12 mouse cellular contexts compared by ENCODE assay signal in the genomic region with DNA sequence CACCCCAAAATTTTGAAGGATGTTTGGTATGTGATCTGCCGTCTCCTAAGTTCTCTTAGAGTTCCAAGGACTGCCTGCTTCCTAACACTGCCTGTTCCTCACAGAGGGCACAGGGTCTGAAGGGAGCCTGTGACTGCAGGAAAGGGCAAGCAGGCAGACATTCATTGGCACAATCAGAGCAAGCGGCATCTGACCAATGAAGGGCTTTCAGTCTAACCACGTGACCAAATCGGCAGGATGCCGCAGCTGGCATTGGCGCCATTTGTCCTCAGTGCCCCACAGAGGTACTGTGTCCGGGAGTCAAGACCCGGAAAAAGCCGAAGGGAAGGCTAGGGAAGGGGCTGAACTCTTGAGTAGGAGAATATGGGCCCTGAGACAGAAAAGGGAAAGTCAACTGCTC. TPM values are rescaled to one million over a fixed set of nuclear protein-coding genes. Genes with fewer than 3 reads are reported as not detected.
A peak's percentile ranks its signal among the peaks of the same experiment; 100 is the strongest.
DNase-seq lines count a peak whose midpoint lies in the region; ATAC-seq and TF ChIP-seq lines count a peak whose summit lies in the region.
"Had no signal": no experiment of that assay in that cellular context is flagged by ENCODE, and none has a peak within 500 bp of the region (broad histone marks: within the 10 kb centered on the region; RNA-seq: fewer than 3 reads in every experiment).

No protein-coding gene starts in this region.

- no peaks in the 10 kb centered on the region for H3K27me3 ChIP-seq in heart, embryonic 12.5 days (replicated peaks)
- H3K27me3 ChIP-seq in stomach, embryonic 14.5 days (ENCODE audit: control insufficient read depth, insufficient read depth, low read length), result no peaks in the 10 kb centered on the region
- H3K27me3 ChIP-seq in stomach, postnatal 0 days (ENCODE audit: control insufficient read depth, insufficient read depth, low read length), result no peaks in the 10 kb centered on the region
- H3K27me3 ChIP-seq in hindbrain, embryonic 14.5 days (ENCODE audit: control insufficient read depth, insufficient read depth, low read length), result no peaks in the 10 kb centered on the region
- no peaks in the 10 kb centered on the region for H3K27me3 ChIP-seq in neural tube, embryonic 15.5 days (replicated peaks)

- no peak for TF ChIP-seq EP300 in stomach, postnatal 0 days (optimal IDR thresholded peaks at IDR 0.05)

- no peaks in the 10 kb centered on the region for H3K36me3 ChIP-seq in heart, embryonic 12.5 days
- no peaks in the 10 kb centered on the region for H3K36me3 ChIP-seq in stomach, embryonic 14.5 days (ENCODE audit: control insufficient read depth, insufficient read depth, low read length)
- H3K36me3 ChIP-seq in stomach, postnatal 0 days (ENCODE audit: control insufficient read depth, insufficient read depth, low read length), result no peaks in the 10 kb centered on the region
- no peaks in the 10 kb centered on the region for H3K36me3 ChIP-seq in hindbrain, embryonic 14.5 days (replicated peaks; ENCODE audit: control insufficient read depth, insufficient read depth)
- H3K36me3 ChIP-seq in neural tube, embryonic 15.5 days, result no peaks in the 10 kb centered on the region

- peak overlapping the region; percentile 30 for H3K4me2 ChIP-seq in heart, embryonic 12.5 days
- 0 out of 2 replicates have a peak overlapping the region, but pooled peaks have one; percentile 10 for H3K4me2 ChIP-seq in stomach, embryonic 14.5 days (replicated peaks; ENCODE audit: low read depth, low read length)
- H3K4me2 ChIP-seq in stomach, postnatal 0 days (replicated peaks; ENCODE audit: low read depth), result no peak overlapping the region
- peak overlapping the region; percentile 32 for H3K4me2 ChIP-seq in hindbrain, embryonic 14.5 days (replicated peaks)
- peak overlapping the region; percentile 31 for H3K4me2 ChIP-seq in neural tube, embryonic 15.5 days

- no peak for DNase-seq in heart, adult 11 months
- no peak for DNase-seq in stomach, postnatal 0 days (ENCODE audit: low spot score)
- peak; percentile 38 for DNase-seq in hindbrain, embryonic 14.5 days (ENCODE audit: low spot score)
- DNase-seq in spleen, postnatal 14 days (ENCODE audit: low spot score in 2 of 2), result no peak
- DNase-seq in frontal cortex, postnatal 10 days (ENCODE audit: low spot score in 2 of 2), result no peak
- DNase-seq: adrenal gland, adult 8-10 months; lung, postnatal 4 days had no signal

- H3K4me3 ChIP-seq in heart, embryonic 12.5 days, result no peak overlapping the region
- H3K4me3 ChIP-seq in stomach, embryonic 14.5 days (ENCODE audit: low read depth, low read length), result no peak overlapping the region
- H3K4me3 ChIP-seq in stomach, postnatal 0 days (ENCODE audit: low read depth, low read length), result no peak overlapping the region
- H3K4me3 ChIP-seq in hindbrain, embryonic 14.5 days (replicated peaks; ENCODE audit: low read length), result peak overlapping the region; percentile 12; the same call in 1 of the 2 replicates
- peak overlapping the region; percentile 22; the same call in 1 of the 2 replicates for H3K4me3 ChIP-seq in neural tube, embryonic 15.5 days (replicated peaks)
- H3K4me3 ChIP-seq: erythroblast, embryonic 14.5 days had no signal

- H3K9ac ChIP-seq in heart, embryonic 12.5 days, result no peak overlapping the region
- no peak overlapping the region for H3K9ac ChIP-seq in stomach, embryonic 14.5 days (replicated peaks; ENCODE audit: low read depth, low read length)
- no peak overlapping the region for H3K9ac ChIP-seq in stomach, postnatal 0 days (ENCODE audit: low read length)
- no peak overlapping the region for H3K9ac ChIP-seq in hindbrain, embryonic 14.5 days
- no peak overlapping the region for H3K9ac ChIP-seq in neural tube, embryonic 15.5 days (replicated peaks)

- H3K9me3 ChIP-seq in heart, embryonic 12.5 days (replicated peaks), result no peaks in the 10 kb centered on the region
- no peaks in the 10 kb centered on the region for H3K9me3 ChIP-seq in stomach, embryonic 14.5 days (ENCODE audit: control insufficient read depth, low read depth, low read length)
- H3K9me3 ChIP-seq in stomach, postnatal 0 days (ENCODE audit: control insufficient read depth, low read length), result no peaks in the 10 kb centered on the region
- H3K9me3 ChIP-seq in hindbrain, embryonic 14.5 days (ENCODE audit: control insufficient read depth, low read length), result no peaks in the 10 kb centered on the region
- H3K9me3 ChIP-seq in neural tube, embryonic 15.5 days (replicated peaks), result no peaks in the 10 kb centered on the region

- WGBS in heart, embryonic 12.5 days, result 38% methylated on average over 9 of the region's 9 CpGs
- WGBS in stomach, embryonic 14.5 days, result 54% methylated on average over 9 of the region's 9 CpGs
- WGBS in stomach, postnatal 0 days, result 56% methylated on average over 9 of the region's 9 CpGs
- 58% methylated on average over 9 of the region's 9 CpGs for WGBS in hindbrain, embryonic 14.5 days
- 62% methylated on average over 9 of the region's 9 CpGs for WGBS in neural tube, embryonic 15.5 days

- H3K4me1 ChIP-seq in heart, embryonic 12.5 days (replicated peaks), result peaks cover 72% of the 10 kb centered on the region
- no peaks in the 10 kb centered on the region for H3K4me1 ChIP-seq in stomach, embryonic 14.5 days (ENCODE audit: control insufficient read depth, insufficient read depth, low read length)
- no peaks in the 10 kb centered on the region for H3K4me1 ChIP-seq in stomach, postnatal 0 days (replicated peaks; ENCODE audit: control insufficient read depth, insufficient read depth)
- H3K4me1 ChIP-seq in hindbrain, embryonic 14.5 days (replicated peaks; ENCODE audit: control insufficient read depth, insufficient read depth, low read length), result no peaks in the 10 kb centered on the region
- H3K4me1 ChIP-seq in neural tube, embryonic 15.5 days, result 0 out of 2 replicates have a peak, but pooled peaks cover 4% of the 10 kb centered on the region

- TF ChIP-seq CTCF in stomach, postnatal 0 days (IDR thresholded peaks at IDR 0.05; ENCODE audit: low read depth), result no peak

- H3K27ac ChIP-seq in heart, embryonic 12.5 days (ENCODE audit: poor library complexity, severe bottlenecking), result no peak overlapping the region
- H3K27ac ChIP-seq in stomach, embryonic 14.5 days (ENCODE audit: low read length), result no peak overlapping the region
- no peak overlapping the region for H3K27ac ChIP-seq in stomach, postnatal 0 days (replicated peaks)
- H3K27ac ChIP-seq in hindbrain, embryonic 14.5 days, result no peak overlapping the region
- H3K27ac ChIP-seq in neural tube, embryonic 15.5 days (replicated peaks), result no peak overlapping the region

- no peak for ATAC-seq in heart, embryonic 12.5 days (ENCODE audit: insufficient number of reproducible peaks, low FRiP score)
- no peak for ATAC-seq in stomach, embryonic 14.5 days (ENCODE audit: insufficient number of reproducible peaks, insufficient read depth, low FRiP score, low read depth)
- ATAC-seq in stomach, postnatal 0 days (ENCODE audit: low FRiP score, low TSS enrichment), result no peak
- peak; percentile 47 for ATAC-seq in hindbrain, embryonic 14.5 days (ENCODE audit: low FRiP score)
- ATAC-seq in neural tube, embryonic 15.5 days (ENCODE audit: low FRiP score), result peak; percentile 68

RNA-seq across cellular contexts. Expression of gene Mybphl, which starts 2.5 kb away (rescaled TPM):
- polyA plus RNA-seq in heart, embryonic 12.5 days (2016; fragmentation: Nextera tagmentation; extraction: Ambion mirVana), result 35.1 and 39.8 TPM in 2 replicates
- polyA plus RNA-seq in stomach, embryonic 14.5 days (2014; fragmentation: Nextera tagmentation; extraction: Ambion mirVana), result not detected in 2 replicates
- polyA plus RNA-seq in stomach, postnatal 0 days (2015; fragmentation: Nextera tagmentation; extraction: Ambion mirVana), result not detected in 2 replicates
- polyA plus RNA-seq in hindbrain, embryonic 14.5 days (2014; fragmentation: Nextera tagmentation; extraction: Ambion mirVana), result 0.16 and 0.31 TPM in 2 replicates
- polyA plus RNA-seq in neural tube, embryonic 15.5 days (2015; fragmentation: Nextera tagmentation; extraction: Ambion mirVana), result 0.15 and 0.19 TPM in 2 replicates
- polyA plus RNA-seq: erythroblast, embryonic 14.5 days; kidney, embryonic 14.5 days had no signal

RNA-seq across cellular contexts. Expression of gene Psrc1, which starts 16.5 kb away (rescaled TPM):
- 26.4 and 27.3 TPM in 2 replicates for polyA plus RNA-seq in heart, embryonic 12.5 days (2016; fragmentation: Nextera tagmentation; extraction: Ambion mirVana)
- 39.3 and 44.4 TPM in 2 replicates for polyA plus RNA-seq in stomach, embryonic 14.5 days (2014; fragmentation: Nextera tagmentation; extraction: Ambion mirVana)
- 7.7 and 8.3 TPM in 2 replicates for polyA plus RNA-seq in stomach, postnatal 0 days (2015; fragmentation: Nextera tagmentation; extraction: Ambion mirVana)
- 5.6 and 9.6 TPM in 2 replicates for polyA plus RNA-seq in hindbrain, embryonic 14.5 days (2014; fragmentation: Nextera tagmentation; extraction: Ambion mirVana)
- 5.5 and 12.4 TPM in 2 replicates for polyA plus RNA-seq in neural tube, embryonic 15.5 days (2015; fragmentation: Nextera tagmentation; extraction: Ambion mirVana)

RNA-seq across cellular contexts. Expression of gene Celsr2, which starts 48.2 kb away (rescaled TPM):
- 2.3 and 3.6 TPM in 2 replicates for polyA plus RNA-seq in heart, embryonic 12.5 days (2016; fragmentation: Nextera tagmentation; extraction: Ambion mirVana)
- 20.6 and 21.9 TPM in 2 replicates for polyA plus RNA-seq in stomach, embryonic 14.5 days (2014; fragmentation: Nextera tagmentation; extraction: Ambion mirVana)
- polyA plus RNA-seq in stomach, postnatal 0 days (2015; fragmentation: Nextera tagmentation; extraction: Ambion mirVana), result 7.5 and 9.7 TPM in 2 replicates
- 39.4 and 49.7 TPM in 2 replicates for polyA plus RNA-seq in hindbrain, embryonic 14.5 days (2014; fragmentation: Nextera tagmentation; extraction: Ambion mirVana)
- 34.4 and 35.0 TPM in 2 replicates for polyA plus RNA-seq in neural tube, embryonic 15.5 days (2015; fragmentation: Nextera tagmentation; extraction: Ambion mirVana)

Comparison
In these comparisons a context has a peak if more than half of its experiments do, and no peak if none do; other contexts are left out.
1. ATAC-seq: peak in hindbrain, embryonic 14.5 days (single experiment) and neural tube, embryonic 15.5 days (single experiment); none in heart, embryonic 12.5 days (single experiment), stomach, embryonic 14.5 days (single experiment) and stomach, postnatal 0 days (single experiment).
2. H3K4me3 ChIP-seq: peak in hindbrain, embryonic 14.5 days (single experiment) and neural tube, embryonic 15.5 days (single experiment); none in heart, embryonic 12.5 days (single experiment), stomach, embryonic 14.5 days (single experiment) and stomach, postnatal 0 days (single experiment).
3. RNA of gene Mybphl, which starts 2.5 kb away (polyA plus RNA-seq): 35.1 to 39.8 TPM in heart, embryonic 12.5 days; 0.16 to 0.31 TPM in hindbrain, embryonic 14.5 days, 0.15 to 0.19 TPM in neural tube, embryonic 15.5 days, not detected in stomach, embryonic 14.5 days and not detected in stomach, postnatal 0 days; every median in the first group is over 10 times any median in the second.